Mouse (Mus musculus): ENCODE data around the gene Trim2. TPM values are rescaled to one million over a fixed set of nuclear protein-coding genes. Genes with fewer than 3 reads are reported as not detected.
A peak's percentile ranks its signal among the peaks of the same experiment; 100 is the strongest.

Trim2 gene
- polyA plus RNA-seq, 1 experiment from 2014 or later, result 121 TPM

- Histone ChIP-seq H3K27me3 (no peaks in the 10 kb centered on the region), H3K9ac (no peak overlapping the region), H3K4me3 (no peak overlapping the region), H3K4me1 (peaks cover 69% of the 10 kb centered on the region), H3K36me3 (peaks cover 10% of the 10 kb centered on the region), H3K4me2 (replicated peaks) (no peak overlapping the region), H3K27ac (no peak overlapping the region), H3K9me3 (replicated peaks) (no peaks in the 10 kb centered on the region)
- 91% methylated on average over 6 of the region's 6 CpGs for WGBS
- ATAC-seq (ENCODE audit: low FRiP score), result no peak
Observed at GRCm38 (mm10) chr3:84214501-84214900, 92.2 kb downstream of the Trim2 start.

GRCm38 (mm10) chr3:84211340-84211875, 95.3 kb downstream of the Trim2 start:
- no peak overlapping the region for H3K9ac ChIP-seq
- H3K4me1 ChIP-seq, result peaks cover 40% of the 10 kb centered on the region
- no peak overlapping the region for H3K4me3 ChIP-seq
- no peaks in the 10 kb centered on the region for H3K9me3 ChIP-seq (replicated peaks)
- H3K27ac ChIP-seq, result no peak overlapping the region
- WGBS, result 89% methylated on average over 7 of the region's 7 CpGs
- no peak for ATAC-seq (ENCODE audit: low FRiP score)
- peaks cover 39% of the 10 kb centered on the region for H3K36me3 ChIP-seq
- H3K4me2 ChIP-seq (replicated peaks), result no peak overlapping the region
- H3K27me3 ChIP-seq, result no peaks in the 10 kb centered on the region

DNA sequence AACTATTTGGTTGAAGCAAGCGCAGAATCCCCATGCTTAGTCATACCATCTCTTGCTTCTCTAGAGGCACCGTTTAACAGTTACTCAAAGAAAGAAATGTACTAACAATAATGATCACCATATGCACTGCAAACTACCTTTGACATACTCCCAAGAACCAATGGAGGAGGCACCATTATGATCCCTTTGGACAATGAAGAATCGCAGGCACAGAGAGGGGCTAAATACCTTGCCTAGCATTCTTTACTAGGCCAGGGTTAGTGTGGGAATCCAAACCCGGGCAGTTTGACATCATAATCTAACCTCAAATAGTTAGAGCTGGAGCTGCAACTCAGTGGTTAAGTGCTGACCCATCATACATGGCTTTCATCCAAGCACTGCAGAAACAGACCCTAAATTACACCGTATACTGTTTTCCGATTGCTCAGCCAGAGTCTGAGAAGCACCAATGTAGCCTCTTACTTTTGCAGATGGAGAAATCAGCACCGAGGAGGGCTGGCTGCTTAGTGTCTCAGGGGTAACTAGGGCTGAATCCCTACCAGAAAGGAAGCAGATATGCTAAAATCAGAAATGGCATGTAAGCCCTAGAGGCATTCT, 97.7 kb downstream of the Trim2 start:
- no peaks in the 10 kb centered on the region for H3K9me3 ChIP-seq (replicated peaks)
- peaks cover 19% of the 10 kb centered on the region for H3K4me1 ChIP-seq
- H3K4me3 ChIP-seq, result no peak overlapping the region
- WGBS, result 95% methylated on average over 7 of the region's 7 CpGs
- H3K4me2 ChIP-seq (replicated peaks), result no peak overlapping the region
- no peak overlapping the region for H3K27ac ChIP-seq
- no peak for ATAC-seq (ENCODE audit: low FRiP score)
- peaks cover 58% of the 10 kb centered on the region for H3K36me3 ChIP-seq
- H3K9ac ChIP-seq, result no peak overlapping the region
- H3K27me3 ChIP-seq, result no peaks in the 10 kb centered on the region

- Histone ChIP-seq H3K36me3 (peaks cover 58% of the 10 kb centered on the region), H3K4me3 (no peak overlapping the region), H3K4me2 (replicated peaks) (no peak overlapping the region), H3K9ac (no peak overlapping the region), H3K27me3 (no peaks in the 10 kb centered on the region), H3K4me1 (peaks cover 19% of the 10 kb centered on the region), H3K9me3 (replicated peaks) (no peaks in the 10 kb centered on the region), H3K27ac (no peak overlapping the region)
- 0 out of 2 replicates have a peak, but pooled peaks have one; percentile 9 for ATAC-seq (ENCODE audit: low FRiP score)
- WGBS, result 94% methylated on average over 7 of the region's 7 CpGs
Observed at GRCm38 (mm10) chr3:84208475-84208874, 98.2 kb downstream of the Trim2 start.

- Histone ChIP-seq H3K4me3 (no peak overlapping the region), H3K9me3 (replicated peaks) (no peaks in the 10 kb centered on the region), H3K27ac (no peak overlapping the region), H3K27me3 (no peaks in the 10 kb centered on the region), H3K4me2 (replicated peaks) (no peak overlapping the region), H3K9ac (no peak overlapping the region), H3K4me1 (peaks cover 14% of the 10 kb centered on the region; the same call in 1 of the 2 replicates), H3K36me3 (peaks cover 55% of the 10 kb centered on the region)
- ATAC-seq (ENCODE audit: low FRiP score), result no peak
- 76% methylated on average over 2 of the region's 2 CpGs for whole genome bisulfite sequencing
Observed at GRCm38 (mm10) chr3:84207366-84207765, 99.3 kb downstream of the Trim2 start.

- WGBS, result 90% methylated on average over 3 of the region's 3 CpGs
- no peak overlapping the region for H3K4me2 ChIP-seq (replicated peaks)
- H3K36me3 ChIP-seq, result peaks cover 61% of the 10 kb centered on the region
- H3K27ac ChIP-seq, result no peak overlapping the region
- H3K27me3 ChIP-seq, result no peaks in the 10 kb centered on the region
- H3K4me1 ChIP-seq, result peaks cover 12% of the 10 kb centered on the region
- no peak overlapping the region for H3K4me3 ChIP-seq
- no peaks in the 10 kb centered on the region for H3K9me3 ChIP-seq (replicated peaks)
- no peak for ATAC-seq (ENCODE audit: low FRiP score)
- H3K9ac ChIP-seq, result no peak overlapping the region
Observed at GRCm38 (mm10) chr3:84206106-84206505, 100.6 kb downstream of the Trim2 start.

- Histone ChIP-seq H3K36me3 (peaks cover 61% of the 10 kb centered on the region), H3K4me1 (peaks cover 14% of the 10 kb centered on the region), H3K27ac (no peak overlapping the region), H3K4me3 (no peak overlapping the region), H3K9ac (no peak overlapping the region), H3K27me3 (no peaks in the 10 kb centered on the region), H3K9me3 (replicated peaks) (no peaks in the 10 kb centered on the region), H3K4me2 (replicated peaks) (no peak overlapping the region)
- ATAC-seq (ENCODE audit: low FRiP score), result no peak
- WGBS, result 88% methylated on average over 6 of the region's 6 CpGs
Observed at GRCm38 (mm10) chr3:84205650-84206049, 101.0 kb downstream of the Trim2 start.

DNA sequence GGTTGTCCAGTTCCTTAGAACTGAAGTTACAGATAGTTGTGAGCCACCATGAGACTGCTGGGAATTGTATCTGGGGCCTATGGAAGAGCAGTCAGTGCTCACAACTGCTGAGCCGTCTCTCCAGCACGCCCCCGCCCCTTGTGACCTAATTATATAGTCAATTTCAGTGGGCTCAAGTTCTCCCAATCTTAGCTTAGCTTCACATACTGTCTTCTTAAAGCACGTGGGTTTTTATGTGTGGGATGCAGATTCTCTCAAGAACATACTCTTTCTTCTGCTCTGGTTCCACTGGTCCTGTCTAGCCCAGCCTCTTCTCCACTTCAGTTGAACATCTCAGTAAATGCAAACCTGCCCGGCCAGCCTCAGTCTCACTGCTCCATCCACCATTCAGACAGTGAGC, 102.0 kb downstream of the Trim2 start:
- WGBS, result 78% methylated on average over 5 of the region's 5 CpGs
- ATAC-seq (ENCODE audit: low FRiP score), result no peak
- Histone ChIP-seq H3K9ac (no peak overlapping the region), H3K27me3 (no peaks in the 10 kb centered on the region), H3K4me3 (no peak overlapping the region), H3K4me1 (peaks cover 11% of the 10 kb centered on the region), H3K4me2 (replicated peaks) (no peak overlapping the region), H3K36me3 (peaks cover 56% of the 10 kb centered on the region), H3K27ac (no peak overlapping the region), H3K9me3 (replicated peaks) (no peaks in the 10 kb centered on the region)

DNA sequence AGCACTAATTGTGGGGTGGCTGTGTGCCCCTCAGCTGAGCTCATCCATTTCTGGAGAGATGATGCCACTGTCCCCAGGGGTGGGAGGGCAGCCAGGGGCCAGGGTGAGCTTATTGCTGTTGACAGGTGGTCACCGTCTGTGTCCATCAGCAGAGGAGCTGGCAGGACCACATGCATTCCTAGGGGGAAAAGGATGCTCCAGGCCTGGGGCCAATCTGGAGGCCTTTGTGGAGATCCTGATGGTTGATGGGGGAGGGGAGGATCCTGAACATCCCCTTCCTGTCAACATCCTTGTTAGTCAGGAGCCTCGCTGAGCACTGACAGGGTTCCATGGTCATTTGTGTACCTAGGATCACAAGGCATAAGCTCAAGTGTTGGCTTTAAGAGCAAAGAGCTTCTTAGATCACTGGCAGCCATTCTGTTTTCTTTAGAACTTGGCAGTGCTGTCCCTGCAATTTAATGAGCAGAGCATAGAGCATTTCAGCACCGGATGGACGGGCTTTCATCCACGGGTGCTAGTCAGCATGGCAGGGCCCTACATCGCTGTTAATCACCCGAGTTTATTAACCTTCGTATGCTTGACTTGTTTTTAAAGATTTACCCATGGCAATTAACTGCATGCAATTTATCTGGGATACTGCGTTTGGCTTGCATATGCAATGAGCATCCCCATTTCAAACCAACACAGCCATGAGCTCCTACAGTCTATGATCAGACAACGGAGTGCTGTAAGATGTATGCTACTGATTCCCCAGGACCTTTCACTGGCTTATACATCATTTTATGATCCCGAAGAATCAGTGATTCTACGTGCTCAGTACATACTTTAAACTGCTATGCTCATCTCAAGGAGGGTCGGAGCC, 105.9 kb downstream of the Trim2 start:
- no peaks in the 10 kb centered on the region for H3K27me3 ChIP-seq
- no peaks in the 10 kb centered on the region for H3K9me3 ChIP-seq (replicated peaks)
- H3K36me3 ChIP-seq, result peaks cover 29% of the 10 kb centered on the region
- peak overlapping the region; percentile 31 for H3K27ac ChIP-seq
- H3K4me1 ChIP-seq, result peaks cover 11% of the 10 kb centered on the region
- H3K4me2 ChIP-seq (replicated peaks), result no peak overlapping the region
- WGBS, result 67% methylated on average over 13 of the region's 13 CpGs
- H3K4me3 ChIP-seq, result no peak overlapping the region
- ATAC-seq (ENCODE audit: low FRiP score), result peak; percentile 80
- no peak overlapping the region for H3K9ac ChIP-seq

DNA sequence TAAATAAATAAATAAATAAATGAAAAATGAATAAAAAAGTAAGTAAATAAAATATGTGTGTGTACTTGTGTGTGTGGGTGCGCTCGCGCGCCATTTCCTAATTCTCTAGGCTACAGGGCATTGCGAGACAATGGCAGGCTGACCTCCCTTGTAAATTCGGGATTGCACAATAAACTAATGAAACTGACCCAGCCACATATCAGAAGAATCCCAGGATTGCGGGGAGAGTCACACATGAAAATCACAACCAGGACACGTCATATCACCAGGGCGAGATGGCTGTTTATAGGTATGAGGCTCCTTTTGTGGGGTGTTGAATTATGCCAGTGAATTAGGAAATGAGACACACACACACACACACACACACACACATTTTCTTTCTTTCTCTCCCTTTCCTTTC, 107.2 kb downstream of the Trim2 start:
- Histone ChIP-seq H3K9ac (no peak overlapping the region), H3K4me1 (peaks cover 11% of the 10 kb centered on the region), H3K4me2 (replicated peaks) (no peak overlapping the region), H3K9me3 (replicated peaks) (no peaks in the 10 kb centered on the region), H3K27me3 (no peaks in the 10 kb centered on the region), H3K27ac (no peak overlapping the region), H3K4me3 (no peak overlapping the region), H3K36me3 (peaks cover 17% of the 10 kb centered on the region)
- WGBS, result 93% methylated on average over 9 of the region's 9 CpGs
- no peak for ATAC-seq (ENCODE audit: low FRiP score)

DNA sequence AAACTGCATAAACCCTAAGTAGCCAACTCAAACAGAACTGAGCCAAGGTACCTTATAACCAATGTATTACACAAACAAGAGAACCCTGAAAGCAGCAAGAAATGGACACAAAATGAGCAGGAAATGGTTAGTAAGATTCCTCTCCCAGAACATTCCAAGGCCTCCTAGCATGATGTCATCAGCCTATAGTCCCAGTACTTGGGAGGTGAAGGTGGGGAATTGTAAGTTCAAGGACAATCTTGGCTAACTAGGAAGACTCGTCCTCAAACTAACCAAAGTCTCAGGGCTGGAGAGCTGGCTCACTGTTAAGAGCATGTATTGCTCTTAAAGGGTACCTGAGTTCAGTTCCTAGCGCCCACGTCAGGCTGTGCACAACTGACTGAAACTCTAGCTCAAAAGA, 108.4 kb downstream of the Trim2 start:
- ATAC-seq (ENCODE audit: low FRiP score), result no peak
- WGBS, result 96% methylated on average over 3 of the region's 3 CpGs
- peaks cover 25% of the 10 kb centered on the region for H3K36me3 ChIP-seq

GRCm38 (mm10) chr3:84193881-84194280, 112.8 kb downstream of the Trim2 start:
- 61% methylated on average over 4 of the region's 4 CpGs for WGBS
- H3K27me3 ChIP-seq, result no peaks in the 10 kb centered on the region
- H3K27ac ChIP-seq, result no peak overlapping the region
- no peak overlapping the region for H3K4me2 ChIP-seq (replicated peaks)
- H3K9ac ChIP-seq, result no peak overlapping the region
- H3K4me3 ChIP-seq, result no peak overlapping the region
- H3K36me3 ChIP-seq, result peaks cover 53% of the 10 kb centered on the region
- no peak for ATAC-seq (ENCODE audit: low FRiP score)
- peaks cover 19% of the 10 kb centered on the region for H3K4me1 ChIP-seq
- H3K9me3 ChIP-seq (replicated peaks), result no peaks in the 10 kb centered on the region

More for the DNA sequence above, 108.4 kb downstream of the Trim2 start:
- H3K9ac ChIP-seq, result no peak overlapping the region
- H3K9me3 ChIP-seq (replicated peaks), result no peaks in the 10 kb centered on the region
- H3K27me3 ChIP-seq, result no peaks in the 10 kb centered on the region
- H3K4me3 ChIP-seq, result no peak overlapping the region
- no peak overlapping the region for H3K27ac ChIP-seq
- H3K4me2 ChIP-seq (replicated peaks), result no peak overlapping the region
- H3K4me1 ChIP-seq, result peaks cover 11% of the 10 kb centered on the region
